Mouse (Mus musculus): ENCODE results near the gene Pira2. TPM values are rescaled to one million over a fixed set of nuclear protein-coding genes. Genes with fewer than 3 reads are reported as not detected.
"Not testable (repeated sequence)": the region's sequence is repeated elsewhere in the genome, so short reads cannot be mapped to it uniquely, and the experiment has no call there.

Gene Pira2
- not detected for polyA plus RNA-seq (2012; fragmentation: generic; extraction: Trizol)

- H3K36me3 ChIP-seq (ENCODE audit: control insufficient read depth, insufficient read depth); H3K4me3 ChIP-seq: not testable (repeated sequence)
These were observed at the start of gene Pira2 for GRCm38 (mm10) chr7:3844951-3845350. Gene Pira2, minus strand, starts transcription at chr7:3845051.

GRCm38 (mm10) chr7:3875032-3875431 is 30.2 kb upstream of the Pira2 start:
- not testable (repeated sequence) for H3K36me3 ChIP-seq (ENCODE audit: control insufficient read depth, insufficient read depth); H3K4me2 ChIP-seq (ENCODE audit: low read depth); H3K27me3 ChIP-seq (ENCODE audit: control insufficient read depth, insufficient read depth, insufficient read length); H3ac ChIP-seq (ENCODE audit: control insufficient read depth, insufficient read length); H3K79me2 ChIP-seq (ENCODE audit: control insufficient read depth, insufficient read depth); H3K4me3 ChIP-seq

More at GRCm38 (mm10) chr7:3844951-3845350, at the start of gene Pira2:
- not testable (repeated sequence) for H3K79me2 ChIP-seq (ENCODE audit: control insufficient read depth, insufficient read depth); H3ac ChIP-seq (ENCODE audit: control insufficient read depth, insufficient read length); H3K4me2 ChIP-seq (ENCODE audit: low read depth); H3K27me3 ChIP-seq (ENCODE audit: control insufficient read depth, insufficient read depth, insufficient read length)

DNA sequence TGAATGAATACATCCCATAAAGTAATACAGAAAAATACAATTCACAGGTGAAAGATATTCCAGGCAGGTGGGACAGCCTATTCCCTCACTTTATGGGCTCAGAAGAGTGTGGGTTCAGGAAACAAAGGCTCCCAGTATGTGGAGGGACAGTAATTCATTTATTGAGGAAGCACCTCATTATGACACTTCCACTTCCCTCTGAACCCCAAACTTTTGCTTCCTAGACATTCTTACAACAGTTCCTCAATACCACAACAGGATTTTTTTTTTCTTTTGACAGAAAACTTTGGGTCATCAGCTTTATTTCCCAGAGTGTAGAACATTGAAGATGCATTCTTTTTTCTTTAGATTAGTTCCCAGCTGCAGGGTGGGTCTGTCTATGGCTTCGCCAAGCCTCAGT is 7.0 kb downstream of the Pira2 start:
- H3K4me2 ChIP-seq (ENCODE audit: low read depth); H3K79me2 ChIP-seq (ENCODE audit: control insufficient read depth, insufficient read depth); H3K4me3 ChIP-seq; H3K27me3 ChIP-seq (ENCODE audit: control insufficient read depth, insufficient read depth, insufficient read length); H3ac ChIP-seq (ENCODE audit: control insufficient read depth, insufficient read length); H3K36me3 ChIP-seq (ENCODE audit: control insufficient read depth, insufficient read depth): not testable (repeated sequence)

GRCm38 (mm10) chr7:3830633-3831032 is 14.2 kb downstream of the Pira2 start:
- not testable (repeated sequence) for H3K79me2 ChIP-seq (ENCODE audit: control insufficient read depth, insufficient read depth); H3K36me3 ChIP-seq (ENCODE audit: control insufficient read depth, insufficient read depth); H3K27me3 ChIP-seq (ENCODE audit: control insufficient read depth, insufficient read depth, insufficient read length); H3ac ChIP-seq (ENCODE audit: control insufficient read depth, insufficient read length); H3K4me3 ChIP-seq; H3K4me2 ChIP-seq (ENCODE audit: low read depth)

GRCm38 (mm10) chr7:3825599-3825998 is 19.3 kb downstream of the Pira2 start, which contains the start of gene Gm15448:
Gene Gm15448, minus strand, starts transcription at chr7:3825687.
- H3K27me3 ChIP-seq (ENCODE audit: control insufficient read depth, insufficient read depth, insufficient read length) = not testable (repeated sequence)

DNA sequence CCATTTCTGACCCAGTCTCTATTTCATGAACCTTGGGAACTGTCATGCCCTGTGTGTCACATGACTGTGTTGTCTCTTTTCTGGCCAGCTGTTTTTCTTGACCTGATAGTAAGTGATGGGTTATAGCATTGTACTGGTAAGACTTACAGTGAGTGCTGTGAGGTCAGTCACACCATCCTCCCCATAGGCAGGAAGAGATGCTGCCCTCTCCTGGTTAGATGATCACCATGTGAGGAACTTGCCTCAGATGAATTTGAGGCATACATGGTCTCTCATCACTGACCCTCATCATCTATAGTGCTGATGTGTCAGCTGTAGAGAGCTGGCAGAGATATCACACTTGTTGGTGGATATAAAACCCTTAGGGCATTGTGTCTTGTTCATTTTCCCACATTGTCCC is 32.9 kb downstream of the Pira2 start:
- H3ac ChIP-seq (ENCODE audit: control insufficient read depth, insufficient read length); H3K4me3 ChIP-seq; H3K36me3 ChIP-seq (ENCODE audit: control insufficient read depth, insufficient read depth); H3K4me2 ChIP-seq (ENCODE audit: low read depth); H3K79me2 ChIP-seq (ENCODE audit: control insufficient read depth, insufficient read depth); H3K27me3 ChIP-seq (ENCODE audit: control insufficient read depth, insufficient read depth, insufficient read length): not testable (repeated sequence)

More at GRCm38 (mm10) chr7:3825599-3825998, 19.3 kb downstream of the Pira2 start, which contains the start of gene Gm15448:
- not testable (repeated sequence) for H3K4me2 ChIP-seq (ENCODE audit: low read depth); H3ac ChIP-seq (ENCODE audit: control insufficient read depth, insufficient read length); H3K79me2 ChIP-seq (ENCODE audit: control insufficient read depth, insufficient read depth); H3K36me3 ChIP-seq (ENCODE audit: control insufficient read depth, insufficient read depth); H3K4me3 ChIP-seq

DNA sequence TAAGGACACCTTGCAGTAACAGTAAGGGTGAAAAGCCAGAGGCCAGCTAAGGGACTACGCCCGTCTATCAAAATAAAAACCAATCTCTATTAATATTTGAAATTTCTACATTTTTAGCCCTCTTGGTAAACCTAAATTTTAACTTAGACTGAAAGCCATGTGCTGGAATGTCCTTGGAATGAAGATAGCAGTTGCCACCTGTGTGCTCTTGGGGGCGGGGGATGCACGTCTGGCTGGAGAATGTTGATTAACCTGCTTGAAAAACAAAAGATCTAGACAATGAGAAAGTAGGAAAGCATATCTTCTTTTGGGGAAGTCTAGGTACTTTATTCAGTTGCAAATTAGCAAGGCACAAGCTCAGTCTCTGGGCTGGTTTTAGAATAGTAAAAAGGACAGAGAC is 41.9 kb downstream of the Pira2 start:
- not testable (repeated sequence) for H3K4me2 ChIP-seq (ENCODE audit: low read depth); H3K36me3 ChIP-seq (ENCODE audit: control insufficient read depth, insufficient read depth); H3K27me3 ChIP-seq (ENCODE audit: control insufficient read depth, insufficient read depth, insufficient read length); H3K4me3 ChIP-seq; H3ac ChIP-seq (ENCODE audit: control insufficient read depth, insufficient read length); H3K79me2 ChIP-seq (ENCODE audit: control insufficient read depth, insufficient read depth)

- H3K36me3 ChIP-seq (ENCODE audit: control insufficient read depth, insufficient read depth); H3K4me3 ChIP-seq: not testable (repeated sequence)
These were observed 44.9 kb downstream of the Pira2 start for GRCm38 (mm10) chr7:3799940-3800339.

GRCm38 (mm10) chr7:3796286-3796685 is 48.6 kb downstream of the Pira2 start:
- not testable (repeated sequence) for H3K4me3 ChIP-seq; H3K4me2 ChIP-seq (ENCODE audit: low read depth); H3ac ChIP-seq (ENCODE audit: control insufficient read depth, insufficient read length); H3K36me3 ChIP-seq (ENCODE audit: control insufficient read depth, insufficient read depth); H3K79me2 ChIP-seq (ENCODE audit: control insufficient read depth, insufficient read depth); H3K27me3 ChIP-seq (ENCODE audit: control insufficient read depth, insufficient read depth, insufficient read length)

More at GRCm38 (mm10) chr7:3799940-3800339, 44.9 kb downstream of the Pira2 start:
- not testable (repeated sequence) for H3K27me3 ChIP-seq (ENCODE audit: control insufficient read depth, insufficient read depth, insufficient read length); H3K79me2 ChIP-seq (ENCODE audit: control insufficient read depth, insufficient read depth); H3K4me2 ChIP-seq (ENCODE audit: low read depth); H3ac ChIP-seq (ENCODE audit: control insufficient read depth, insufficient read length)

Other genes starting within 250 kb of the Pira2 start
- not detected for gene Oscar, start 228.9 kb downstream of the Pira2 start, polyA plus RNA-seq (2012; fragmentation: generic; extraction: Trizol)
- gene Ndufa3, start 227.7 kb downstream of the Pira2 start, polyA plus RNA-seq (2012; fragmentation: generic; extraction: Trizol) = 537 TPM
- gene Tfpt, start 215.1 kb downstream of the Pira2 start, polyA plus RNA-seq (2012; fragmentation: generic; extraction: Trizol) = 27.2 TPM
- 54.8 TPM for gene Prpf31, start 215.1 kb downstream of the Pira2 start, polyA plus RNA-seq (2012; fragmentation: generic; extraction: Trizol)
- gene Cnot3, start 199.8 kb downstream of the Pira2 start, polyA plus RNA-seq (2012; fragmentation: generic; extraction: Trizol) = 49.0 TPM
- 9.5 TPM for gene Leng1, start 179.2 kb downstream of the Pira2 start, polyA plus RNA-seq (2012; fragmentation: generic; extraction: Trizol)
- gene Tmc4, start 167.5 kb downstream of the Pira2 start, polyA plus RNA-seq (2012; fragmentation: generic; extraction: Trizol) = 1.2 TPM
- 93.9 TPM for gene Tsen34, start 152.2 kb downstream of the Pira2 start, polyA plus RNA-seq (2012; fragmentation: generic; extraction: Trizol)
- 29.9 TPM for gene Mboat7, start 151.5 kb downstream of the Pira2 start, polyA plus RNA-seq (2012; fragmentation: generic; extraction: Trizol)
- gene Rps9, start 141.1 kb downstream of the Pira2 start, polyA plus RNA-seq (2012; fragmentation: generic; extraction: Trizol) = 2,199 TPM
- gene Pirb, start 124.7 kb downstream of the Pira2 start, polyA plus RNA-seq (2012; fragmentation: generic; extraction: Trizol) = 0.01 TPM
- gene Gm15448, start 19.4 kb downstream of the Pira2 start, polyA plus RNA-seq (2012; fragmentation: generic; extraction: Trizol) = not detected
- gene Gm14548, start 53.1 kb upstream of the Pira2 start, polyA plus RNA-seq (2012; fragmentation: generic; extraction: Trizol) = not detected
- not detected for gene Lilra6, start 70.5 kb upstream of the Pira2 start, polyA plus RNA-seq (2012; fragmentation: generic; extraction: Trizol)
- gene Lair1, start 218.2 kb upstream of the Pira2 start, polyA plus RNA-seq (2012; fragmentation: generic; extraction: Trizol) = not detected

All from myocyte (in vitro differentiated cells).